Mouse (Mus musculus) C2C12 (cell line): ENCODE measurements at regions not wholly inside any gene's neighbourhood (a gene's known extent, or its start where the extent isn't known, plus 50 kb on each side); places are given as distances from the start of the nearest gene placed in this dataset.

ENCODE experiments used
- FOSL1 ChIP-seq: IDR thresholded peaks from one replicate; pipeline ENCODE4 v1.8.0; 2011; ENCODE audit warnings: mild to moderate bottlenecking, low read length; ENCODE audit not compliant: poor library complexity, insufficient read depth, severe bottlenecking
- MYOD1 ChIP-seq: IDR thresholded peaks from one replicate; pipeline ENCODE4 v1.6.1; 2011; ENCODE audit warnings: low read depth; ENCODE audit not compliant: control insufficient read depth, insufficient read length

DNA sequence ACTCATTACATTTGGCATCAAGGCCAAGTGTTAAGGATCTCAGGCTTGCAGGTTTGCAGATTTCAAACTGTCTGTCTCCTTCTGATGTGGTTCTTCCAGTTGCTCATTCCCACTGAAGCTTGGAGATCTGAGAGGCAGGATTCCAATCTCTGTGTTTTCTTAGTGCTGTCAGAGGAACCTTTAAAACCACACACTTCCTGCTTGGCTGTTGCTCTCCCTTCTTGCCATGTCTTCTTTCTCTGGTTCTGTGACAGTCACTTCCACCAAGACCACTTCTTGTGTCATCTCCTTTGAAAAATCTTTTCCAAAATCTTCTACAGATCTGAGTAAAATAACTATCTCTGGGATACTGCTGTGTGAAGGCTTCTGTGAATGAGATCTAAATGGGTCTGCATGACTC lies 117.3 kb downstream of the Gm5426 start:
- no peak for TF ChIP-seq MYOD1
- no peak for TF ChIP-seq FOSL1
